Mouse (Mus musculus): ENCODE measurements at regions not wholly inside any gene's neighbourhood (a gene's known extent, or its start where the extent isn't known, plus 50 kb on each side); places are given as distances from the start of the nearest gene placed in this dataset.
"Not testable (repeated sequence)": the region's sequence is repeated elsewhere in the genome, so short reads cannot be mapped to it uniquely, and the experiment has no call there.

DNA sequence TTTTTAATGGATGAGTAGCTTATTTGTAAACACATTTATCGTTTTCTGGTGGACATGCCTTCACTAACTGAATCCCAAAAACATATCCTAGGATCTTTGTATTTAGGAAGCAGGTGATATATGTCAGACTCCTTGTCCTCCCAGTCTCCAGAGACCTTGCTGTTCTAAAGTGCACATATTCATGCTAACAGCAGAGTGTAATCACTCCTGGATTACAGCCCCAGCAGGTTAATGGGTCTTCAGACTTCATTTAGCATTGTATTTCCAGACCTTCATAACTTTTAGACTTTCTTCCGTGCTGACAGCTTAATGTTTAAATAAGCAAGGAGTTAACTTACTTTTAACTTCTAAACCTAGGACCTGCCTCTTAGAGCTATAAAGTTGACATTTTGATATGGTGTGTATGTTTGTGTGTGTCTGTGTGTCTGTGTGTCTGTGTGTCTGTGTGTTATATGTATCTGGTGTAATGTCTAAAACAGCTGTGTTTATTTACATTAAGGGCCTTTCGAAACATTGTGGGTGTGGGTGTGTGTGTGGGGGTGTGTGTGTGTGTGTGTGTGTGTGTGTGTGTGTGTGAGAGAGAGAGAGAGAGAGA lies 398.3 kb downstream of the Gm4340 start:
- DNase-seq (ENCODE audit: low read depth, low spot score) = no peak

DNA sequence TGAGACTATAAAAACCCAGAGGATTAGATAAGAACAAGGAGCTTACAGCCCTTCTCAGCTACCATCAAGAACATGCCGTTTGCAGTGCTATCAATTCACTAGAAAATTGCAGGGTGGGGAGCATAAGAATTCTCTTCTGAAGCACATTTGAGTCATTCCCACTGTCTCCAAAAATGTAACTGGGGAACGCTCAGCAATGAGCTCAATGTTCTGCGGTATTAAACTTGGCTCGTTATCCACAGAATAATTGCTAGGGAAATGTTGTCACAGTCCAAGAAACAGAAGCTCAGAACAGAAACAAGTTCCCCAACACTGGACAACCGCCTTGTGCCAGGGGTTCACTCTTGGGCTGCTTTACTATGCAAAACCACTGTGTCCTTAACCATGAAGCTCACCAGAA lies 402.1 kb downstream of the Gm4340 start:
- no peak for DNase-seq (ENCODE audit: low read depth, low spot score)

DNA sequence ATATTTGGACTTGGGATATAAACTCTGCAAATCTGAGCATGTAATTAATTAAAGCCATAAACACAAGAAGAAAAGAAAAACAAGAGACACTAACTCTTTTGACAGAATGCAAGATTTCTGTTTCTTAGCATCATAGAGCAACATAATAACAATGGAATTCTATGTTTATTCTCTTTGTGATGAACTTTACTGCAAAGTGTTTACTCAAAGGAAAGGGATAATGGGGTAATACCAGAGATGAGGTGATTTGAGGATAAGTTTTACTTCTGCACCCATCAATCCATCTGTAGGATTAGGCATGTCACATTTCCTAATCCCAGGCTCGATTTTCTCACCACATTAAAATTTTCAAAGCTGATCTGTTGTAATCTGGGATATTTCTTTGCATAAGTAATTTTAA lies 433.8 kb downstream of the Gm4340 start:
- DNase-seq (ENCODE audit: low read depth, low spot score) = no peak

DNA sequence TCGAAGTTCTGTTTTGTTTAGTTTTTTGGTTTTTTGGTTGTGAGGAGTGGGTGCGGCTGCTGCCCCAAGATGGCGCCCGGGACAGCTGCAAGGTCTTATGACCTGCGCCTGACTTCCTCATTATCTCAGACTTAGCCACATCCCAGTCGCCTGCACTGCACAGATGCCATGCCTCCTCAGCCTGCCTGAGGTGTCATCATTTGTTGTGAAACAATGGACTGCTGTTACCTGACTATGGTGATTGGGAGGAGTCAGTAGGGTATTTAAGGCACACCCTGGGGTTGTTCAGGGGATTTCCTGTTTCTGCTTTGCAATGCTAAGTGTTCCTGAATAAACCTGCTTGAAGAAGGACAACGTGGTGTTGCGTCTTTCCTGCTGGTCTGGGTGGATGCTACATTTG lies 457.2 kb downstream of the Gm4340 start:
- peak; percentile 50 for DNase-seq (ENCODE audit: low read depth, low spot score)

DNA sequence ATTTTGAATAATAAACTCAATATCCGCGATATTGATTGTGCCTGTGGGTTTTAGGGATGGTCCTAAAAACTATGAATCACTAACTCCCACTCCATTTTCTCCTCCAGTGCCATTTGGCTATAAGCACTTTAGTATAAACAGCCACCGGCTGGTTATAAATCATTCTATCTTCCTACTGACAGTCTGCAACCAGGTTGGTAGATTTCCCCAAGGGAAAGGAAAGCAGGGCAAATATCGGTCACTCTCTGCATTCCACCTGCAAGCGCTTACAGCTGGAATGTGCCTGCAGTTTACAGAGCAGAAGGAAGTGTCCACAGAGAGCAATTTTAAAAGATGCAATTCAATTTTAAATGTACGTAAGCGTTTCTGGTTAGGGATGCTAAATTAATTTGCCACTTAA lies 466.5 kb downstream of the Gm4340 start:
- DNase-seq (ENCODE audit: low read depth, low spot score) = no peak

DNA sequence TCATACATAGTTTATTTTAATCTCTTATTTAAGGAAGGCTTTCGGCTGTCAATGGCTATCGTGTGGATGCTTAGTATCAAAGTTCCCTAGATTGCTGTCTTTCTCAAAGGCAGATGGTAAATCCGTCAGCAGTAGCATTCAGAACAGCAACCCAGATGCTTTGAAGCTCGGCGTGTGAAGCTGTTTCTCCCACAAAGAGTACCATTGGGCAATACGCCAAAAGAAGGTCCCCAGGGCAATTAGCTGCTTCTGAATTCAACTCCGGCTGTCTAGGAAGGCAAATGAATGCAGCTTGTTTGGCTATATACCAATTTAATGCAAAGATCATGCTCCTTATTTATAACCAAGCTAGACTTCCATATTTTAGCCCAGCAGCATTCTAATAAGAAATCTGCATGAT lies 467.8 kb downstream of the Gm4340 start:
- DNase-seq (ENCODE audit: low read depth, low spot score) = no peak

DNA sequence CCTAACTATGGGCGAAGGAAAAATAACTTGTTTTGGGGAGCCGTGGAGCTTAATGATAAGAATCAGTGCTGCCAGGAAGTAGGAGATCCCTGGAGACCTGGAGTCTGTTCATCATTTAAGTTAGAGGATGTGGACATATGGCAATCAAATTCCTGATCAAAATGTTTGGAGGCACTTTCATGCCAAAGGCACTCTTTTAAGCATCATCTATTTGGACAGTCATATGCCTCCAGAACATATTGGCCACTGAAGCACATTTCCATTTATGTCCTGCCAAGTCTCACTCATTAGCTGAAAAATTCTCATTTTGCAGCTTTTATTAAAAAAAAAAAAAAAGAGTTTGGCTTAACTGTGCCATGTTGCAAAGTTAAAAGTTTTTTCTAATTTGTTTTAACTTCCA lies 474.4 kb downstream of the Gm4340 start:
- DNase-seq (ENCODE audit: low read depth, low spot score) = no peak

DNA sequence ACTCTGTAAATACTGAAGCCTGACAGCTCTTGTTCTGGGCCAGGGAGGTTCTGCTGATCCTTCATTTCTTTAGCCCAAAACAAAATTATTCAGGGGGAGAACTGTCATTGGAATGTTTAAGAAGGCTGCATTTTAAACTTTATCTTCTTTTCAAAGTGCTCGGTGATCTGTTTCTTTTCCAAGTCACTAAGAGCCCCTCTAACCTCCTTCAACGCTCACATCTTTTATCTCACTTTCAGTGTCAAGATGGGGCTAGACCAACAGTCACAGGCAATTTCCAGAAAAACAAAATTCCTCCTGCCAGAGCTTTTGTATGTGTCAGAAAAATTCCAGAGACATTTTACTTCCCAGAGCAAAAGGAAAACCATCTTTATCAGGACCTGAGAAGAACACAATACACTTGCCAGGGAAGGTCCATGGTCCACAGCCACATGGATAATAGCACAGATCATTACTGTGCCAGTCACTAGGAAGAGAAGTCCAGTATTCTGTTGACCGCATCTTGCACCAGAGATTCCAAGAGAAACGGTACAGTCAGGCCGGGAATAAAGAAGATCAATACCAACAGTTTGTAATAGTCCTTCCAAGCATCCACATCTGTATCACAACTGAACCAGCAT lies 491.0 kb downstream of the Gm4340 start:
- no peak for DNase-seq (ENCODE audit: low read depth, low spot score)

DNA sequence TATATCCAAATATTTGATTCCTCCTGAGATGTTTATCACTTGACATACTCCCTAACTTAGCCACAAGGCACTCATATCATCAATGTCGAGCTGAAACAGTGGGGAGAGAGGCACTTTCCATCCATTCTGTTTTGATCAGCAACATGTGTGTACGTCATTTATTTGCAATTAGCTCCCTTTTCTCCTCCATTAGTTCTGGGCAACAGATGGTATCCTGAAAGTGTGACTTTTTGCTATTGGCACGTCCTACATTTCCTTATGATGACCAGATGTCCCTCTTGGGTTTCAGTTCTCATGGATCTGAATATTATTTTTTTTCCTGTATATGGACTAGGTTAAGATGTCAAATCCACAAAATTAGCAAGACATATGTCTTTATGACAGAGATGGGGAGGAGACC lies 492.0 kb downstream of the Gm4340 start:
- DNase-seq (ENCODE audit: low read depth, low spot score) = no peak

DNA sequence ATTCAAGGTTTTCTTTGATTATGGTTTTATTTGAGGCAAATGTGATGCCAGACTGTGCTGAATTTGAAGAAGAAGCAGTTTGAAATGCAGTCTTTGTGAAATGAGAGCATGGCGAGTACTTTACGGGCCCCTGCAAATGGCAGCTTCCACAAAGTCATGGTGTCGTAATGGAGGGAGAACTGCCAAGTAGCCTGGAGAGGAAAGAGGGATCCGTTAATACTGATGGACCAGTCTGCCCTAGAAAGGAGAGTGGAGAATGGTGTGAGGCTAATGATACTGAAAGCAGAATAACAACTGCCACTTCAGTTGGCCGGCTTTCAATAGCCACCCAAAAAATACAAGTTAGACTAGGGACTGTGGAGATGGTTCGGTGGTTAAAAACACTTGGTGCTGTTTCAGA lies 492.8 kb downstream of the Gm4340 start:
- DNase-seq (ENCODE audit: low read depth, low spot score) = no peak

DNA sequence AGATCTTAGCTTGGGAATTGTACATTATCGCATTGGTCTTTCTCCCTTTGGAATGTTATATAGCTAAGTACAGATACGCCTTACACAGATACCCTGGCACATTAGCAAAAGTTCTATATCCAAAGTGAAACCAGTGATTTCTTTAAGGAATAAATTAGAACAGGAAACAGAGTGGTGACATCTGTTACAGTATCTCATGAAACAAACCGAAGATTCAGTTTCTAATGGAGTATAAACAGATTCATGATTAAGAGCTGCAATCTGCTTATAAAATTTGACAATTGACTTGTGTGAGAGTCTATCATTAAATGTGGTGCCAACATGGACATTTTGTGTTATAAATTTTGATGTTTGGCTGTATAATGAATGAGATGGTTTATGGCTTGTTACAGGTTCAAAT lies 501.1 kb downstream of the Gm4340 start:
- no peak for DNase-seq (ENCODE audit: low read depth, low spot score)

DNA sequence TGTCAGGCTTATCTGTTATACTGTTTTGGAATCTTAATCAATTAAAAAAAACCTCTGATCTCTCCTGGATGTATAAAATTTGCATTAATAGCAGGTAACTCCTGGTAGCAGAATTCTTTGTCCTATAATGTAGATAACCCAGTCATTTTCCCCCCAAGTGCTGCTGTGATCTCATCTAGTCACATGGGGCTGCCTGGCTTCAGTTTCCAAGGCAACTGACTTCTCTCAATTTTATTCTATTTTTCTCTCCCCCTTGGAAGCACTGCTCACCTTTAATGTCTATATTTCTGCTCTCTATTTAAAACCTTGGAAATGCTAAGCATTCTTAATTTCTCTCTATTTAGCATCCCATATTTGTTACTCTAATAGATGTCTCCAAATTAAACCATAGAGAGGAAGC lies 515.1 kb downstream of the Gm4340 start:
- DNase-seq (ENCODE audit: low read depth, low spot score) = no peak

DNA sequence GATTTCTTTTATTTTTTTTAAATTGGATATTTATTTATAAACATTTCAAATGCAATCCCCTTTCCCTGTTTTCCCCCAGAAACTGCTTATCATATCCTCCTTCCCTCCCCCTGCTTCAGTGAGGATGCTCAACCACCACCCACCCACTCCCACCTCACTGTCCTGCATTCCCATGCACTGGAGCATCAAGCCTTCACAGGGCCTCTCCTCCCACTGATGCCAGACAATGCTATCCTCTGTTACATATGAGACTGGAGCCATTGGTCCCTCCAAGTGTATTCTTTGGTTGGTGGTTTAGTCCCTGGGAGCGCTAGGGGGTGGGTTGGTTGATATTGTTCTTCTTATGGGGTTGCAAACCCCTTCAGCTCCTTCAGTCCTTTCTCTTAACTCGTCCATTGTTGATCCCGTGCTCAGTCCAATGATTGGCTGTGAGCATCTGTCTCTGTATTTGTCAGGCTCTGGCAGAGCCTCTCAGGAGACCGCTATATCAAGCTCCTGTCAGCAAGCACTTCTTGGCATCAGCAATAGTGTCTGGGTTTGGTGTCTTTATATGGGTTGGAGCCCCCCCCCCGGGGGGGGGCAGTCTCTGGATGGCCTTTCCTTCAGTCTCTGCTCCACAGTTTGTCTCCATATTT lies 519.6 kb downstream of the Gm4340 start:
- DNase-seq (ENCODE audit: low read depth, low spot score) = not testable (repeated sequence)

All from WW6 (cell line).